8 mouse cellular contexts compared by ENCODE assay signal in the genomic region with DNA sequence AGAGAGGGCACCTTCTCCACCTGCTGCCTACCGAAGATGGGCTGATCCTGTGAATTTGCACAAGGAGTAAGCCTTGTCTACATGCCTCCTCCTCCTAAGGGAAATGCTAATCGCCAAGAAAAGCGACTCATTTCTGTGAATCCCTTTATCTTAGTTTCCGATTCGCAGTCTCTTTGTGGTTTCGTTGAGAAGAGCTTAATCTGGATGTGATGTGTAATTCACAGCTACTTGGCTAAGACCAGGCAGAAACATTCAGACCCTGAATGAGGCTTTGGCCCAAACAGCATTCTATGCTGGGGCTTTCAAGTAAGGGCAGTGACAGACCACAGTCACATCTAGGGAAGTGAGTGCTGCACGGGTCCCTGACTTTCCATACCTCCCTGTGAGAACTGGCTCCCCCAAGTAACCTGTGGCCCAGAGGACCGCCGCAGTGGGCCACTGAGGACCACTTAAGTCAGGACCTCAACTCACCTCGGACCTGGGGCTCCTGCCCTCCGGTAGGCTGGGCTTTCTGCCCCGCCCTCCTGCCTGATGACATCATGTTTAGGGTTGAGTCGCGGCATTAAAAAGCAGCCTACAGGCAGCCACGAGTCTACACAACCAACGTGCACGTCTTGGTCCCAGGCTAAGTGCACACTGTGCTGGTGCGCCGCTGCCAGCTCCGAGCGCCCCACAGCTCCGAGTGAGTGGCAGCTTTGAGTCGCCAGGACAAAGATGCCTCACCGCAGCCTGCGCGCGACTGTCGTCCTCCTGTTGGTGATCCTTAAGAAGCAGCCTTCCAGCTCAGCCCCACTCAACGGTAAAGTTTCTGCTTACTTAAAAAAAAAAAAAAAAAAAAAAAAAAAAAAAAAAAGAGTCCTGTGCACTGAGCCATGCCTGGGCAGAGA. TPM values are rescaled to one million over a fixed set of nuclear protein-coding genes. Genes with fewer than 3 reads are reported as not detected.
DNase-seq lines count a peak whose midpoint lies in the region; ATAC-seq lines count a peak whose summit lies in the region.

Gene Car12, plus strand, starts transcription at position 552 of the 887 bp plus-strand sequence.

- ATAC-seq in forebrain, embryonic 11.5 days (replicated peaks; ENCODE audit: low FRiP score), result peak; percentile 78
- ATAC-seq in liver, embryonic 16.5 days (ENCODE audit: low read depth), result no peak; the same call in 1 of the 2 replicates
- ATAC-seq in neural tube, embryonic 11.5 days (ENCODE audit: insufficient read depth, low FRiP score, low TSS enrichment), result no peak

- 0 out of 2 replicates have a peak, but pooled peaks cover 2% of the 10 kb centered on the region for H3K27me3 ChIP-seq in forebrain, embryonic 11.5 days (ENCODE audit: control insufficient read depth, insufficient read depth, low read length)
- peaks cover 14% of the 10 kb centered on the region for H3K27me3 ChIP-seq in liver, embryonic 16.5 days (ENCODE audit: control insufficient read depth, insufficient read depth, low read depth, low read length)
- peaks cover 2% of the 10 kb centered on the region; the same call in 1 of the 2 replicates for H3K27me3 ChIP-seq in neural tube, embryonic 11.5 days (ENCODE audit: control insufficient read depth, insufficient read depth, low read length)

- peak within 1 kb of the TSS; percentile 69 for H3K4me2 ChIP-seq in forebrain, embryonic 11.5 days (ENCODE audit: low read depth, low read length, severe bottlenecking)
- peak within 1 kb of the TSS; percentile 56 for H3K4me2 ChIP-seq in liver, embryonic 16.5 days (ENCODE audit: low read depth, low read length)
- H3K4me2 ChIP-seq in neural tube, embryonic 11.5 days (ENCODE audit: low read depth), result peak within 1 kb of the TSS; percentile 75

- no peaks in the 10 kb centered on the region for H3K9me3 ChIP-seq in forebrain, embryonic 11.5 days (ENCODE audit: control insufficient read depth, low read length)
- no peaks in the 10 kb centered on the region for H3K9me3 ChIP-seq in liver, embryonic 16.5 days (replicated peaks; ENCODE audit: control insufficient read depth, low read length)
- H3K9me3 ChIP-seq in neural tube, embryonic 11.5 days (ENCODE audit: control insufficient read depth, low read length), result no peaks in the 10 kb centered on the region

- 16% methylated on average over 29 of the region's 29 CpGs for WGBS in forebrain, embryonic 11.5 days
- WGBS in liver, embryonic 16.5 days (ENCODE audit: insufficient replicate concordance), result 3% methylated on average over 29 of the region's 29 CpGs
- WGBS in neural tube, embryonic 11.5 days, result 15% methylated on average over 29 of the region's 29 CpGs

- no peak within 1 kb of the TSS for H3K27ac ChIP-seq in forebrain, embryonic 11.5 days (ENCODE audit: low read depth, low read length)
- H3K27ac ChIP-seq in liver, embryonic 16.5 days (ENCODE audit: low read length), result no peak within 1 kb of the TSS
- no peak within 1 kb of the TSS for H3K27ac ChIP-seq in neural tube, embryonic 11.5 days (ENCODE audit: low read depth, low read length)

- H3K4me1 ChIP-seq in forebrain, embryonic 11.5 days (replicated peaks; ENCODE audit: control insufficient read depth, insufficient read depth, low read length), result peaks cover 7% of the 10 kb centered on the region; the same call in 1 of the 2 replicates
- H3K4me1 ChIP-seq in liver, embryonic 16.5 days (ENCODE audit: control insufficient read depth, low read depth, low read length), result no peaks in the 10 kb centered on the region
- H3K4me1 ChIP-seq in neural tube, embryonic 11.5 days (ENCODE audit: control insufficient read depth, insufficient read depth, low read length), result no peaks in the 10 kb centered on the region; the same call in 1 of the 2 replicates

- H3K9ac ChIP-seq in forebrain, embryonic 11.5 days (ENCODE audit: low read length), result peak within 1 kb of the TSS; percentile 52
- no peak within 1 kb of the TSS for H3K9ac ChIP-seq in liver, embryonic 16.5 days (ENCODE audit: low read depth, low read length)
- H3K9ac ChIP-seq in neural tube, embryonic 11.5 days (ENCODE audit: low read length), result peak within 1 kb of the TSS; percentile 40

- no peaks in the 10 kb centered on the region for H3K36me3 ChIP-seq in forebrain, embryonic 11.5 days (ENCODE audit: control insufficient read depth, insufficient read depth, low read length)
- no peaks in the 10 kb centered on the region for H3K36me3 ChIP-seq in liver, embryonic 16.5 days (ENCODE audit: control insufficient read depth, insufficient read depth)
- no peaks in the 10 kb centered on the region for H3K36me3 ChIP-seq in neural tube, embryonic 11.5 days (ENCODE audit: control insufficient read depth, insufficient read depth, low read length)

- H3K4me3 ChIP-seq in forebrain, embryonic 11.5 days (ENCODE audit: low read depth, low read length), result peak within 1 kb of the TSS; percentile 37
- peak within 1 kb of the TSS; percentile 39 for H3K4me3 ChIP-seq in liver, embryonic 16.5 days (ENCODE audit: low read depth, low read length)
- H3K4me3 ChIP-seq in neural tube, embryonic 11.5 days (ENCODE audit: low read depth, low read length), result peak within 1 kb of the TSS; percentile 36

- peak in 1 of 2 experiments; percentile 52 for DNase-seq in layer of hippocampus, adult 18-20 months (ENCODE audit: low spot score in 2 of 2)
- DNase-seq in layer of hippocampus, adult 11-12 months (ENCODE audit: low spot score), result no peak
- peak; percentile 11 to 53 for DNase-seq in adrenal gland, postnatal 36 days
- DNase-seq in forebrain, embryonic 11.5 days (ENCODE audit: low spot score), result peak; percentile 78
- DNase-seq in kidney, adult 11 months, result peak; percentile 67
- DNase-seq in neural tube, embryonic 11.5 days (ENCODE audit: low spot score), result peak; percentile 66
- DNase-seq in frontal cortex, postnatal 14 days (ENCODE audit: low spot score in 2 of 2), result no peak

RNA-seq across cellular contexts. Expression of gene Car12, which starts in this region (rescaled TPM):
- 10 to 100 TPM; 45.8 to 55.2 TPM for total RNA-seq in layer of hippocampus, adult 18-20 months (2021)
- total RNA-seq in adrenal gland, postnatal 36 days (2021), result under 1 TPM; 0.13 to 0.23 TPM
- 0.71 and 1.1 TPM in 2 replicates for polyA plus RNA-seq in forebrain, embryonic 11.5 days (2014; fragmentation: Nextera tagmentation; extraction: Ambion mirVana)
- polyA plus RNA-seq in liver, embryonic 16.5 days (2015; fragmentation: Nextera tagmentation; extraction: Ambion mirVana), result 0.08 and 0.22 TPM in 2 replicates
- polyA plus RNA-seq in neural tube, embryonic 11.5 days (2014; fragmentation: Nextera tagmentation; extraction: Ambion mirVana), result 0.17 and 0.65 TPM in 2 replicates

Comparison
In these comparisons a context has a peak if more than half of its experiments do, and no peak if none do; other contexts are left out.
1. RNA of gene Car12 (total RNA-seq): 45.8 to 55.2 TPM in layer of hippocampus, adult 18-20 months; 0.13 to 0.23 TPM in adrenal gland, postnatal 36 days; every median in the first group is over 10 times any median in the second.
2. Peak in DNase-seq in adrenal gland, postnatal 36 days; RNA of the gene not detected or under 1 TPM.
3. Peak in DNase-seq, H3K4me3 ChIP-seq, H3K9ac ChIP-seq and H3K4me2 ChIP-seq in neural tube, embryonic 11.5 days; RNA of the gene not detected or under 1 TPM.
4. DNase-seq: peak in forebrain, embryonic 11.5 days (single experiment) and kidney, adult 11 months (single experiment); none in layer of hippocampus, adult 11-12 months (single experiment) and frontal cortex, postnatal 14 days (0 of 2).
5. Peak in every context shown above with its lines, with median percentiles within 50 percentile points of each other: H3K4me2 ChIP-seq and H3K4me3 ChIP-seq.